Mouse (Mus musculus) induced T-regulatory cell, adult 2 months (primary cell): ENCODE results near the gene 4933428M09Rik.
"Not testable (repeated sequence)": the region's sequence is repeated elsewhere in the genome, so short reads cannot be mapped to it uniquely, and the experiment has no call there.

ENCODE experiments used
- DNase-seq: peaks from one replicate; pipeline ENCODE4 v3.0.0-alpha.2; 2012; ENCODE audit warnings: low read depth

The 4933428M09Rik gene

DNA sequence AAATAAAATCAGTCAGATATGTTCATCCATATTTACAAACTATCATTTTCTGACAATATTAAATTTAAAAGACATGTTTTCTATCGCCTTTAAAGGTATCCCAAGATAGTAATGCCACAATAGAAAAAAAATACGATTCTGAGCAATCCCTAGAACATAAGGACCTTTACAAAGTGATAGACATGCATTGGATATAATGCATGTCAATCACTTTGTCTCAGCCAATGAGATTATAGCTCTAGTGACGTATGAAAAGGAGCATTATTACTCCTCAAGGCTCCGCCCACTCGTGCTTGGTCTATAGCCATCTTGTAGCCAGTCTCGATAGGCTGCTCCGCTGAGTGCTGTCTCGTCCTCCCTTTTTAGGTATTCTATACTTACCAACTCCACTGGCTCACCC, at the start of gene 4933428M09Rik:
TSS of gene 4933428M09Rik (plus strand) at position 301 of the 400 bp plus-strand sequence.
- DNase-seq, result no peak

- no peak for DNase-seq
Measured at GRCm38 (mm10) chrX:139134031-139134430, 45.0 kb upstream of the 4933428M09Rik start.

- DNase-seq, result not testable (repeated sequence)
Measured at GRCm38 (mm10) chrX:139191506-139191905, 12.5 kb downstream of the 4933428M09Rik start.

DNA sequence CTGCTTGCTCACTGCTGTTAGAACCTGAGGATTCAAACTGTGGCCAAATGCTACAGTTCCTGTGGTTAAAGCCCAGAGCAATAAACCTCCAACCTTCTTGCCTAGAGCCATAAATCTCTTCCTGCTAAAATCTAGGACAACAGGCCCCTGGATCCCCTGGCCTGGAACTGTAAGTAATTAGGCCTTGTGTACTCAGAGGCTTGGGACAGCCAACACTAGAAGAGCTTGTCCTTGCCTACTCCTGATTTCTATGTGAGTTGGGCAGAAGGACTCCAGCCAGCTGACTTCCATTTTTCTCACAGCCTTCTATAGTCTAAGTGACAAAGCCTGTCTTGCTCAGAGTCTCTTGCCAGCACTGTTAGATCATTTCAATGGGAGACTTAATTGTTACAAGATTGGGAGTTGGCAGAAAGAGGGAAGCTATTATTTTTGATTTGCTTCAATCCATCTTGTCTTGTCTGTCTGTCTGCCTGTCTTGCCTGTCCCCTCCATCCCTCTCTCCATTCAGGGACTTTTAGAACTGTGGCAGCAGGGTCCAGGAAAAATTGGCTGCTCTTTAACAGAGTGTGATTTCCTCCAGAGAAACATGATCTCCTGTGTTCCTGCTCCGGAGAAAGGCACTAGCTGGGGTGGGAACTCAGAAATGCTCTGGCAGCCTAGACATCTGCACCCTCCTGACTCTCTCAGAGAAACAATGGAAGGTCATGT, 15.7 kb downstream of the 4933428M09Rik start:
- no peak for DNase-seq

GRCm38 (mm10) chrX:139209191-139209828, 30.3 kb downstream of the 4933428M09Rik start:
- DNase-seq, result not testable (repeated sequence)

DNA sequence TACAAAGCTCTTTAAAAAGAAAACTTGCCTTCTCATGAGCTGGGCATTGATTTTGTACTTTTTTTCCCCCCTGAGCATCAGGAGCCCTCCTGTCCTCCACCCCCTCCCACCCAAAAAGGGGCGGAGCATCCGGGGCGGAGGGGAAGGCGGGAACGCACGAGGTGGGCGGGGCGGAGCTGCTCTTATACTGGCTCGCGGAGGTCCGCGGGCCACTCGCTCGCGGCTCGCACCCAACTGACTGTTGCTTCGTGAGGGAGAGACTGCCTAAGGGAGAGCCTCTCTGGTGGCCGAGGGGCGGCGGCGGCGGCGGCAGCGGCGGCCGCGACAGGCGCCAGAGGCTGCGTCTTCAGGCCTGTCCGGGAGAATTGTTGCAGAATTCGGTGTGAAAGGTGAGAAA, 30.8 kb downstream of the 4933428M09Rik start, which contains the start of gene Mum1l1:
TSS of gene Mum1l1 (plus strand) at position 214 of the 397 bp plus-strand sequence.
- DNase-seq, result peak; percentile 1

- no peak for DNase-seq
Measured at GRCm38 (mm10) chrX:139214765-139215164, 35.7 kb downstream of the 4933428M09Rik start.

- DNase-seq, result no peak
Measured at GRCm38 (mm10) chrX:139216409-139216808, 37.4 kb downstream of the 4933428M09Rik start.

GRCm38 (mm10) chrX:139216991-139217593, 38.1 kb downstream of the 4933428M09Rik start:
- DNase-seq, result no peak

- DNase-seq, result no peak
Measured at GRCm38 (mm10) chrX:139217776-139218175, 38.7 kb downstream of the 4933428M09Rik start.

DNA sequence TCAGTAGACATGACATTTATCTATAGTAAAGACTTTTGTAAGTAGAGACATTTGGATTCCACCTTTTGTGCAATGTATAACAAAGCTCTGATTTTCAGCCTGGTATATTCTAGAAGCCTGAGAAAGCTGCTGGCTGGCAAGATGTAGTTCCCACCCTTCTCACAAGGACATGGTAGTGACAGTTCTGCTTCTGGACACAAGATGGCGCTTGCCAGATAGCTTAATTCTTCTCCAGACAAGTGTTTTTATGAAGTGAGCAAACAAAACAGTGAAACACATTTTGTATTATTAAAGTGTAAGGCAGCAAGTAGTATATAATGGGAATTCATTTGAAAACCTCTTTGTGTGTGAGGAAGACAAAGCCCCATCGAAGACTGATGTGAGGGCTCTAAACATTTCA, 40.0 kb downstream of the 4933428M09Rik start:
- DNase-seq, result peak; percentile 2

- DNase-seq, result no peak
Measured at GRCm38 (mm10) chrX:139220830-139221229, 41.8 kb downstream of the 4933428M09Rik start.

DNA sequence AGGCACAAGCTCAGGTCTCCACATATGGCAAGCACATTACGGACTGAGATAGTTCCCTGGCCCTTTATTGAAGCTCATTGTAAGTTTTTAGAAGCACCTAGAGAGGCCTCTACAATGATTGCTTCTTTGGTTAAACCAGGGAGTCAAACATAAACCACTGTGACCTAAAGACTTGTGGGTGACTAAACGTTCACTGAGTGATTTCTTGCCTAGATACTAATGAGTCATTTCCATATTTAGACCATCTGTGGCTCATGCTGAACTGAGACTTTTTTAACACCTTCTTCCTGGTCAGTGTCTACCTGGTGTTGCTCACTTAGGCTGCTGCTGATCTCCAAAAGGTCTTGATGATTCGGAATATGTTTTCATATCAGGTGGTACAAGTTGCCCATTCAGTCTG, 42.9 kb downstream of the 4933428M09Rik start:
- no peak for DNase-seq
